Mouse (Mus musculus) myocyte (in vitro differentiated cells): Measurements from ENCODE around the gene Cisd1.

ENCODE experiments used
- CEBPB ChIP-seq: IDR thresholded peaks from 2 replicates; pipeline ENCODE4 v1.6.1; 2011; ENCODE audit warnings: mild to moderate bottlenecking, moderate library complexity; ENCODE audit not compliant: poor library complexity, insufficient read depth, severe bottlenecking
- MAX ChIP-seq: IDR thresholded peaks from one replicate; pipeline ENCODE4 v1.6.1; 2011; ENCODE audit warnings: low read depth, mild to moderate bottlenecking, control low read depth
- MYOG ChIP-seq, 3 experiments: IDR thresholded peaks; one replicate each; pipeline ENCODE4 v1.6.1; 2011; ENCODE audit warnings: control low read depth in 2 of 3, low read depth in 2 of 3, mild to moderate bottlenecking in 2 of 3; ENCODE audit not compliant: insufficient read length in 2 of 3, control insufficient read depth in 1 of 3, insufficient read depth in 1 of 3
- POLR2A ChIP-seq: IDR thresholded peaks from one replicate; pipeline ENCODE4 v1.6.1; 2011; ENCODE audit warnings: low read depth, mild to moderate bottlenecking, control low read depth, moderate library complexity; ENCODE audit not compliant: insufficient read length
- POLR2AphosphoS2 ChIP-seq: IDR thresholded peaks from one replicate; pipeline ENCODE4 v1.6.1; 2011; ENCODE audit warnings: low read depth, control low read depth; ENCODE audit not compliant: insufficient read length
- USF1 ChIP-seq: IDR thresholded peaks from one replicate; pipeline ENCODE4 v1.6.1; 2011; ENCODE audit warnings: low read depth, mild to moderate bottlenecking, control low read depth, moderate library complexity

- TF ChIP-seq POLR2A (no peak), USF1 (no peak), POLR2AphosphoS2 (no peak), MAX (no peak), CEBPB (no peak), MYOG (IDR thresholded peaks at IDR 0.05; ENCODE audit: control insufficient read depth in 1 of 3, insufficient read depth in 1 of 3, insufficient read length in 2 of 3, low read depth in 2 of 3) (no peak)
These were observed 6.4 kb downstream of the Cisd1 start for GRCm38 (mm10) chr10:71338156-71338905.
